Mouse (Mus musculus): Measurements from ENCODE around the gene Ano4. TPM values are rescaled to one million over a fixed set of nuclear protein-coding genes. Genes with fewer than 3 reads are reported as not detected.
A peak's percentile ranks its signal among the peaks of the same experiment; 100 is the strongest.

Gene Ano4
- polyA plus RNA-seq, 1 experiment from 2014 or later: 0.55 TPM

DNA sequence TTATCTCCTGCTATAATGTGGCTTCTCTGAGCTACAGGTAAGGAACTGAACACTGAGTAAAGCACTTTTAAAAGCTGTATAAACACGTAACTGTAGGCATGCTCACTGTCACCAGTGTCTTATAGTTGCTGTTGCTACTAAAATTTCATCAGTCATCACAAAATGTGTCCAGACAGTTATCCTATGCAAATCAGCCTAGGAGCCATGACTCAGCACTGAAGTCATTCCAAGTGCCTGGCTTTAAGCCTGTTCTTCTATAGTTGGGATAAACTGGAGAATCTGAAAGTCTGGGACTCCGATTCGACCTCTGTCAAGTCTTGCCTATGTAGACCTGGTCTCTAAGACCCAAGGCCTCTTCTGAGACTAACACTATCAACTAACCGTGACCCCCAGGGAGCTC, 81.2 kb downstream of the Ano4 start:
- DNase-seq (ENCODE audit: low spot score) (no peak), ATAC-seq (replicated peaks; ENCODE audit: low FRiP score, low TSS enrichment, low read depth) (no peak)
- Histone ChIP-seq H3K27ac (ENCODE audit: low read depth) (no peak overlapping the region), H3K36me3 (ENCODE audit: control insufficient read depth, insufficient read depth, low read length) (no peaks in the 10 kb centered on the region), H3K9ac (ENCODE audit: low read length) (no peak overlapping the region), H3K4me1 (replicated peaks; ENCODE audit: control insufficient read depth, insufficient read depth, low read length) (no peaks in the 10 kb centered on the region), H3K4me3 (ENCODE audit: low read depth, low read length) (no peak overlapping the region), H3K9me3 (ENCODE audit: control insufficient read depth, low read length) (no peaks in the 10 kb centered on the region), H3K27me3 (replicated peaks; ENCODE audit: control insufficient read depth, insufficient read depth, low read length) (no peaks in the 10 kb centered on the region), H3K4me2 (ENCODE audit: low read length) (no peak overlapping the region)
- 81% methylated on average over 4 of the region's 4 CpGs for WGBS

DNA sequence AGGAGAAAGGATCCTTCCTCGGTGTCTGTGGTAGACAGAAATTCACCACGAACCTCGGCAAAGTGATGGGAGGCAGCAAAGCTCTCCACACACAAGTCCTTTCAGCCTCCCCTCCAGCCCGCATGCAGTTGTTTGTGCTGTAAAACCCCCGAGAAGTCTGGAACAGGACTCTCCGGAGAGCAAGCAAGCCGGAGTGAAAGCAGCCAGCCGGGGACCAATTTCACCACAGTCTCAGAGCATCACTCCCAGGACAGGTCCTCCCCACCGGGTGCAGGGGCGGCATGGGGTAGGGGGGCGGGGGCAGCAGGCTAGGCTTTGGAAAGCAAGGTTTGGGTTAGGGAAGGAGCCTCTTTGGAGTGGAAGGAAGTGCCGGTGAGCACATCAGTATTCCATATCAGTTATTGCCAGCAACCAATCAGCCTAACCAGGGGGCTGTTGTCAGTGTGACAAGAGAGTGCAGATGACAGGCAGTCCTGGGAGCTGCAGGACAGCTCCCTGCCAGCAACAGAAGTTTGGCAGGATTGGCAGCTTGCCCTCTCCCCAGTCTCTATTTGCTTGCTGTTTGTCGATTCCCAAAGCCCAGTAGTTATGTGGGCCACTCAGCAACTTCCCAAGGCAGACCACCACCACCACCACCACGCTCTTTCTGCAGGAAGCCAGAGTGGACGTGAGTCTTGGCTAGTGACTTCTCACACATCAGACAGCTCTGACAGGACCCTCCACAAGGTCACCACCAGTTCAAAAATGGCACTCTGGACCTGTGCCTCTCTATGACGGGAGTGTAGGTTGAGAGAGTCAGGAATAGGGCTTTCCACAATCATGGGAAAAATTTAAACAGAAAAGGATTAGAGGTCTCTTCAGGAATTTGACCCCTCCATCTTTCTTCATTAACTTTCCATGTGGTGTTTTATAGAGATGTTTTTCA, 86.8 kb downstream of the Ano4 start:
- H3K4me2 ChIP-seq (ENCODE audit: low read length): peak overlapping the region; percentile 58
- no peaks in the 10 kb centered on the region for H3K36me3 ChIP-seq (ENCODE audit: control insufficient read depth, insufficient read depth, low read length)
- H3K27me3 ChIP-seq (replicated peaks; ENCODE audit: control insufficient read depth, insufficient read depth, low read length): no peaks in the 10 kb centered on the region
- DNase-seq (ENCODE audit: low spot score) (peak; percentile 69), ATAC-seq (replicated peaks; ENCODE audit: low FRiP score, low TSS enrichment, low read depth) (0 out of 2 replicates have a peak, but pooled peaks have one; percentile 19)
- no peak overlapping the region for H3K27ac ChIP-seq (ENCODE audit: low read depth)
- H3K9me3 ChIP-seq (ENCODE audit: control insufficient read depth, low read length): no peaks in the 10 kb centered on the region
- H3K4me1 ChIP-seq (replicated peaks; ENCODE audit: control insufficient read depth, insufficient read depth, low read length): peaks cover 5% of the 10 kb centered on the region; the same call in 1 of the 2 replicates
- H3K4me3 ChIP-seq (ENCODE audit: low read depth, low read length): peak overlapping the region; percentile 31
- peak overlapping the region; percentile 32; the same call in 1 of the 2 replicates for H3K9ac ChIP-seq (ENCODE audit: low read length)
- WGBS: 2% methylated on average over 16 of the region's 16 CpGs

DNA sequence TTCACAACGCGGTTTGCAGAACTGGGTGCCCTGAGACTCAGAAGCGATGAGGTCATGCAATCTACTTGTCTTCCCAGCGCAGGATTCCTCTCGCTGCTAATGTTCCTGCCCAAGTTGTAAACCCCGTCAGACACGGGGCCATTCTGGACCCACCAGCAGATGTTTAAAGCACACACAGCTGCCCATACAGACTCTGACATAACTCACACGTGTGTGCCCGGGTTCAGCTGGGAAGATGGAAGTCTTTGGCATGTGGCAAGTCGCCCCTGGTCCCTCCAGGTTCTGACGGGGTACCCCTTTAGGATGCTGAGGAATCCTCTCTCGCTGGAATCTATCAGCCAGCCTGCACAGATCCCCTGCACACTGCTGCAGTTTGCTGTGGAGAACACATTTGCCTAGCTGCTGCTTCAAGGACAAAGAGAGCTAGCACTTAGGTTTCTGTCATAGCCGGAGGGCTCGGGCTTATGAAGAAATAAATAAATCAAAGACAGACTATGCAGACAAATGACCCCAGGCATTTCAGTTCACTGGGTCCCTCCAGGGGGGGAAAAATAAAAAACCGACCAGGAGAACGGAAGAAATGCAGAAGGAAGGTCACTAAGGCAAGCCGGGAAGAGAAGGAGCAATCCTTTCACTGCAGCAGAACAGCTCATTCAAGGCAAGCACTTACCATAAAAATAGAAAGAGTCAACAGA, 87.7 kb downstream of the Ano4 start:
- Histone ChIP-seq H3K27ac (ENCODE audit: low read depth) (no peak overlapping the region), H3K9ac (ENCODE audit: low read length) (peak overlapping the region; percentile 32; the same call in 1 of the 2 replicates), H3K4me3 (ENCODE audit: low read depth, low read length) (peak overlapping the region; percentile 31), H3K36me3 (ENCODE audit: control insufficient read depth, insufficient read depth, low read length) (no peaks in the 10 kb centered on the region), H3K4me1 (replicated peaks; ENCODE audit: control insufficient read depth, insufficient read depth, low read length) (peaks cover 5% of the 10 kb centered on the region; the same call in 1 of the 2 replicates), H3K9me3 (ENCODE audit: control insufficient read depth, low read length) (no peaks in the 10 kb centered on the region), H3K4me2 (ENCODE audit: low read length) (peak overlapping the region; percentile 58), H3K27me3 (replicated peaks; ENCODE audit: control insufficient read depth, insufficient read depth, low read length) (no peaks in the 10 kb centered on the region)
- ATAC-seq (replicated peaks; ENCODE audit: low FRiP score, low TSS enrichment, low read depth) (peak; percentile 43; the same call in 1 of the 2 replicates), DNase-seq (ENCODE audit: low spot score) (peak; percentile 60)
- 4% methylated on average over 17 of the region's 17 CpGs for WGBS

DNA sequence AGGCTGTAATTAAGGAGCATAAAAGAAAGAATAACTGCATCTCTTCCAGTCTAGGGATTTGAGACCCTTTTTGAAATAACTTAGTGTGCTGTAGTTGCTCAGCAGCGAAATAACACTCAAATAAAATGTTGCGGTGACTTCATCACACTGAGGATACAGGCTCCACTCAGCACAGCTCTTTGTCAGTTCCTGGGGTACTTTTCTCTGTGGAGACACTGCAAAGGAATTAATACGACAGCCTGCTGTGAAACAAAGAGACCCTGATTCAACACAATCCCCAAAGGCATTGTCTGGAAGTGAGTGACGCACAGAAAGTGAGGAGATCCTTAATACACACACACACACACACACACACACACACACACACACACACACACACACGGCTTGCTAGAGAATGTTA, 89.8 kb downstream of the Ano4 start:
- Histone ChIP-seq H3K4me2 (ENCODE audit: low read length) (no peak overlapping the region), H3K4me1 (replicated peaks; ENCODE audit: control insufficient read depth, insufficient read depth, low read length) (peaks cover 5% of the 10 kb centered on the region; the same call in 1 of the 2 replicates), H3K27me3 (replicated peaks; ENCODE audit: control insufficient read depth, insufficient read depth, low read length) (no peaks in the 10 kb centered on the region), H3K9ac (ENCODE audit: low read length) (no peak overlapping the region), H3K36me3 (ENCODE audit: control insufficient read depth, insufficient read depth, low read length) (no peaks in the 10 kb centered on the region), H3K27ac (ENCODE audit: low read depth) (no peak overlapping the region), H3K9me3 (ENCODE audit: control insufficient read depth, low read length) (no peaks in the 10 kb centered on the region), H3K4me3 (ENCODE audit: low read depth, low read length) (no peak overlapping the region)
- no peak for DNase-seq (ENCODE audit: low spot score)
- ATAC-seq (replicated peaks; ENCODE audit: low FRiP score, low TSS enrichment, low read depth): no peak
- 78% methylated on average over 5 of the region's 5 CpGs for WGBS

DNA sequence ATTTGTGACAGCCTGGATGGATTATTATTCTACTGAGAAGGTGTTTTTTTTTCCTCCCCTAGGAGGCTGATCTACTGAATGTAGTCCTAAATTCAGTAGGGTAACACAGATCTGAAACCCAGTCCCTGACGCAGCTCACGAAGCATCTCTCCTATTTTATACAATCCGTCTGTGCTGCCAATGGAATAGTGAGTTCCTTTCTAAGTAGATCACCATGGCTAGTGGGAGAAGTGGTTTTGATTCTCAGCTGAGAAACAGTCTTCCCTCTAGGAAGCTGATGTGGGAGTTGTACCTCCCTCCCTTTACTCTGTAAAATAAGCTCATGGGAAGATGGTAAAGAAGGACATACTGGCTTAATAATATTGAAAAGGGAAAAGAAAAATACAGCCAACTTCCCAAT, 90.8 kb downstream of the Ano4 start:
- Histone ChIP-seq H3K9ac (ENCODE audit: low read length) (no peak overlapping the region), H3K36me3 (ENCODE audit: control insufficient read depth, insufficient read depth, low read length) (no peaks in the 10 kb centered on the region), H3K4me2 (ENCODE audit: low read length) (no peak overlapping the region), H3K4me1 (replicated peaks; ENCODE audit: control insufficient read depth, insufficient read depth, low read length) (peaks cover 5% of the 10 kb centered on the region; the same call in 1 of the 2 replicates), H3K27ac (ENCODE audit: low read depth) (no peak overlapping the region), H3K9me3 (ENCODE audit: control insufficient read depth, low read length) (no peaks in the 10 kb centered on the region), H3K4me3 (ENCODE audit: low read depth, low read length) (no peak overlapping the region), H3K27me3 (replicated peaks; ENCODE audit: control insufficient read depth, insufficient read depth, low read length) (no peaks in the 10 kb centered on the region)
- 29% methylated on average over 3 of the region's 3 CpGs for WGBS
- no peak for ATAC-seq (replicated peaks; ENCODE audit: low FRiP score, low TSS enrichment, low read depth)
- no peak for DNase-seq (ENCODE audit: low spot score)

DNA sequence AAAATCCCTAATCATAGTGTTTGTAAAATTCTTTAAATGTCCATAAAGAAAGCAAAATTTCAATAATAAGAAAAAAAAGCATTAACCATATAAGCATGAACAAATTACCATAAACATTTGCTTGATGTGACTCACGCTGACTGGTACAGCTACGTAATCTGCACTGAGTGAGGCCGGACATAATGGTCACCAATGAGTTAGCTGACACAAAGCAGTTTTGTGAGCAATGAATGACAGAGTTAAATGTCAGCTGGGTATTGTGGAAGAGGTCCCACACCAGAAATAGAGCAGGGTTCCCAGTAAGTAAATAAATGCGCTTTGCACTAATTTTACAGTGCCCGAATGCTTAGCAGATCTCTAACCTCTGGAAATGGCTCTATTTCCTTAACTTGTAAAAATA, 91.9 kb downstream of the Ano4 start:
- DNase-seq (ENCODE audit: low spot score): no peak
- Histone ChIP-seq H3K9ac (ENCODE audit: low read length) (no peak overlapping the region), H3K4me3 (ENCODE audit: low read depth, low read length) (no peak overlapping the region), H3K9me3 (ENCODE audit: control insufficient read depth, low read length) (no peaks in the 10 kb centered on the region), H3K4me2 (ENCODE audit: low read length) (no peak overlapping the region), H3K27ac (ENCODE audit: low read depth) (no peak overlapping the region), H3K4me1 (replicated peaks; ENCODE audit: control insufficient read depth, insufficient read depth, low read length) (0 out of 2 replicates have a peak, but pooled peaks cover 5% of the 10 kb centered on the region), H3K36me3 (ENCODE audit: control insufficient read depth, insufficient read depth, low read length) (no peaks in the 10 kb centered on the region), H3K27me3 (replicated peaks; ENCODE audit: control insufficient read depth, insufficient read depth, low read length) (no peaks in the 10 kb centered on the region)
- ATAC-seq (replicated peaks; ENCODE audit: low FRiP score, low TSS enrichment, low read depth): no peak
- 68% methylated on average over 5 of the region's 5 CpGs for WGBS

DNA sequence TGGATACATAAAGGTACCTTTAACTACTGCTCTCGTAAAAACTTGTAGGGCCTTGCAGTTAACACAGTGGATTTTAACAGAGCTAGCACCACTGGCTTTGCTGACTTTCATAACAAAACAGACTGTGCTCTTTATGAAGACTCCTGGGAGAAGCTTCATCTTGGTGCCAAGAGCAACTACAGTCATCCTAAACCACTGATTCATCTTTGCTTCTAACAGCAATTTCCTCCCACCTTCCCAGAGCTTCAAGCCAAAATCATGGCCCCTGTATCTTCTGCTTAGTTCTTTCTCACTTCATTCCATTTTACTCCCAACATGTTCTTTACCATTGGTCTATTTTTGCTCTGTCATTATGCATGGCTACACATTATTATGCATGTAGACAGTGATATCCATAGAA, 100.8 kb downstream of the Ano4 start:
- Histone ChIP-seq H3K27me3 (replicated peaks; ENCODE audit: control insufficient read depth, insufficient read depth, low read length) (no peaks in the 10 kb centered on the region), H3K4me1 (replicated peaks; ENCODE audit: control insufficient read depth, insufficient read depth, low read length) (no peaks in the 10 kb centered on the region), H3K9ac (ENCODE audit: low read length) (no peak overlapping the region), H3K27ac (ENCODE audit: low read depth) (no peak overlapping the region), H3K4me3 (ENCODE audit: low read depth, low read length) (no peak overlapping the region), H3K9me3 (ENCODE audit: control insufficient read depth, low read length) (no peaks in the 10 kb centered on the region), H3K36me3 (ENCODE audit: control insufficient read depth, insufficient read depth, low read length) (no peaks in the 10 kb centered on the region), H3K4me2 (ENCODE audit: low read length) (no peak overlapping the region)
- no peak for ATAC-seq (replicated peaks; ENCODE audit: low FRiP score, low TSS enrichment, low read depth)
- WGBS: 88% methylated on average over 1 of the region's 1 CpGs
- DNase-seq (ENCODE audit: low spot score): no peak

DNA sequence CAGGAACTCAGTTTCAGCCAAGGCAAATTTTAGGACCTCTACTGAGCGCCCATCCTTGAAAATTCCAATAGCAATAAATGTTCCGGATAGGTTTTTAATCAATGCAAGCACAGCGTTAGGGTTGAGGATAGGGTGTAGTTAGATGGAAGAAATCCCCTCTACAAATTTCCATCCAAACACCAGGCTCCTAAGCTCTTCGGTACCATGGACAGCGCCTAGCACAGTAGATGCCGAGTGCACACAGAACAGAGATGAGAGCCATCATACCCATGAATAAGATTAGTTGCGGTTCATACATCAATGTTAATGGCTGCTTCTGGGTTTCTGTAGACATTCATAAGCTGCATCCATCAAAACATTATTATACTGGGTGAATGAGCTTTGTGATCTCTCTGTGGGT, 120.0 kb downstream of the Ano4 start:
- Histone ChIP-seq H3K4me2 (ENCODE audit: low read length) (no peak overlapping the region), H3K4me1 (replicated peaks; ENCODE audit: control insufficient read depth, insufficient read depth, low read length) (no peaks in the 10 kb centered on the region), H3K4me3 (ENCODE audit: low read depth, low read length) (no peak overlapping the region), H3K27ac (ENCODE audit: low read depth) (no peak overlapping the region), H3K27me3 (replicated peaks; ENCODE audit: control insufficient read depth, insufficient read depth, low read length) (no peaks in the 10 kb centered on the region), H3K36me3 (ENCODE audit: control insufficient read depth, insufficient read depth, low read length) (no peaks in the 10 kb centered on the region), H3K9me3 (ENCODE audit: control insufficient read depth, low read length) (no peaks in the 10 kb centered on the region), H3K9ac (ENCODE audit: low read length) (no peak overlapping the region)
- DNase-seq (ENCODE audit: low spot score): peak; percentile 87
- 31% methylated on average over 7 of the region's 7 CpGs for WGBS
- ATAC-seq (replicated peaks; ENCODE audit: low FRiP score, low TSS enrichment, low read depth): no peak
